Mouse (Mus musculus) lung, postnatal 25 days (tissue): ENCODE data around the gene Pde1a.
"Not testable (repeated sequence)": the region's sequence is repeated elsewhere in the genome, so short reads cannot be mapped to it uniquely, and the experiment has no call there.

Experiments used
- DNase-seq: peaks from one replicate; pipeline ENCODE4 v3.0.0; 2022; ENCODE audit warnings: low spot score

Pde1a gene

GRCm38 (mm10) chr2:79964964-79965363 lies 164.3 kb downstream of the Pde1a start:
- DNase-seq = no peak

GRCm38 (mm10) chr2:79961421-79961820 lies 167.8 kb downstream of the Pde1a start:
- no peak for DNase-seq

- peak; percentile 7 for DNase-seq
Observed at GRCm38 (mm10) chr2:79957659-79958340, 171.5 kb downstream of the Pde1a start.

- DNase-seq = no peak
Observed at GRCm38 (mm10) chr2:79945898-79946675, 183.2 kb downstream of the Pde1a start.

GRCm38 (mm10) chr2:79934660-79935059 lies 194.6 kb downstream of the Pde1a start:
- DNase-seq = no peak

GRCm38 (mm10) chr2:79922356-79922755 lies 206.9 kb downstream of the Pde1a start:
- no peak for DNase-seq

GRCm38 (mm10) chr2:79921375-79921774 lies 207.9 kb downstream of the Pde1a start:
- no peak for DNase-seq

GRCm38 (mm10) chr2:79920438-79920837 lies 208.8 kb downstream of the Pde1a start:
- no peak for DNase-seq

GRCm38 (mm10) chr2:79901841-79902510 lies 227.3 kb downstream of the Pde1a start:
- DNase-seq = no peak

GRCm38 (mm10) chr2:79898522-79898921 lies 230.7 kb downstream of the Pde1a start:
- DNase-seq = no peak

- no peak for DNase-seq
Observed at GRCm38 (mm10) chr2:79892829-79893228, 236.4 kb downstream of the Pde1a start.

GRCm38 (mm10) chr2:79891760-79892570 lies 237.3 kb downstream of the Pde1a start:
- DNase-seq = no peak

- DNase-seq = no peak
Observed at GRCm38 (mm10) chr2:79890726-79891125, 238.5 kb downstream of the Pde1a start.

GRCm38 (mm10) chr2:79883631-79884350 lies 245.5 kb downstream of the Pde1a start:
- no peak for DNase-seq

GRCm38 (mm10) chr2:79883210-79883609 lies 246.0 kb downstream of the Pde1a start:
- DNase-seq = no peak

- peak; percentile 39 for DNase-seq
Observed at GRCm38 (mm10) chr2:79865275-79865999, 263.8 kb downstream of the Pde1a start.

GRCm38 (mm10) chr2:79856874-79857273 lies 272.4 kb downstream of the Pde1a start:
- no peak for DNase-seq

GRCm38 (mm10) chr2:79847396-79847795 lies 281.9 kb downstream of the Pde1a start:
- not testable (repeated sequence) for DNase-seq

- DNase-seq = no peak
Observed at GRCm38 (mm10) chr2:79839513-79839912, 289.7 kb downstream of the Pde1a start.

GRCm38 (mm10) chr2:79839090-79839489 lies 290.2 kb downstream of the Pde1a start:
- no peak for DNase-seq

GRCm38 (mm10) chr2:79825853-79826252 lies 303.4 kb downstream of the Pde1a start:
- no peak for DNase-seq
